Mouse (Mus musculus): ENCODE data around the gene Stx6.
"Not testable (repeated sequence)": the region's sequence is repeated elsewhere in the genome, so short reads cannot be mapped to it uniquely, and the experiment has no call there.

The Stx6 gene

DNA sequence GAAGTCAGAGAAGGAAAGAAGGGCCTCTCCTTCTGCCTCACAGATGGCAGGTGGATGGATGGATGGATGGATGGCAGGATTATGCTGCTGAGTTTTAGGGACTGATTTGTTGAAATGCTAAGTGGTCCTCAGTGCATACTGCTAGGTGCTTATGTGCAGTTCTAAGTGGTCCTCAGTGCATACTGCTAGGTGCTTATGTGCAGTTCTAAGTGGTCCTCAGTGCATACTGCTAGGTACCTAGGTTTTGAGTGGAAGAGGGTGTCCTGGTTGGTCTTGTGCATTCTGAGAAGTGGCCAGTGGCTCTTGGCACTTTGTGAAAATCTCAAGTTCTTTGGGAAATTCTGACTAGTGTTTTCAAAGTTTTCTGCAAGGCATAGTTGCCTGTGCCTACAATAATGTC, 11.4 kb downstream of the Stx6 start:
- no peak for DNase-seq

DNA sequence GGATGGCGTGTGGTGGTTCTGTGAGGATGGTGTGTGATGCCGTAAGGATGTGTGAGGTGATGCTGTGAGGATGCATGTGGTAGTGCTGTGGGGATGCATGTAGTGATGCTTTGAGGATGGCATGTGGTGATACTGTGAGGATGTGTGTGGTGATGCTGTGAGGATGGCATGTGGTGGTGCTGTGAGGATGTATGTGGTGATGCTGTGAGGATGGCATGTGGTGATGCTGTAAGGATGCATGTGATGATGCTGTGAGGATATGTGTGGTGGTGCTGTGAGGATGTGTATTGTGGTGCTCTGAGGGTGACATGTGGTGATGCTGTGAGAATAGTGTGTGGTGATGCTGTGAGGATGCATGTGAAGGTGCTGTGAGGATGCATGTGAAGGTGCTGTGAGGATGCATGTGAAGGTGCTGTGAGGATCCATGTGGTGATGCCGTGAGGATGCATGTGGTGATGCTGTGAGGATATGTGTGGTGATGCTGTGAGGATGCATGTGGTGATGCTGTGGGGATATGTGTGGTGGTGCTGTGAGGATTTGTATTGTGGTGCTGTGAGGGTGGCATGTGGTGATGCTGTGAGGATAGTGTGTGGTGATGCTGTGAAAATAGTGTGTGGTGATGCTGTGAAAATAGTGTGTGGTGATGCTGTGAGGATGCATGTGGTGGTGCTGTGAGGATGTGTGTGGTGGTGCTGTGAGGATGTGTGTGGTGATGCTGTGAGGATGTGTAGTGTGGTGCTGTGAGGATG, 14.6 kb downstream of the Stx6 start:
- no peak for DNase-seq

DNA sequence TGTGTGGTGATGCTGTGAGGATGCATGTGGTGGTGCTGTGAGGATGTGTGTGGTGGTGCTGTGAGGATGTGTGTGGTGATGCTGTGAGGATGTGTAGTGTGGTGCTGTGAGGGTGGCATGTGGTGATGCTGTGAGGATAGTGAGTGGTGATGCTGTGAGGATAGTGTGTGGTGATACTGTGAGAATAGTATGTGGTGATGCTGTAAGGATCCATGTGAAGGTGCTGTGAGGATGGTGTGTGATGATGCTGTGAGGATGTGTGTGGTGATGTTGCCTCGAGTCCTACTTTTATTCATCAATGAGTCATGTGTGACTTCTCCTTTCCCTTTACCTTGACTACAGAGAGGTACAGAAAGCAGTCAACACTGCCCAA, 15.1 kb downstream of the Stx6 start:
- not testable (repeated sequence) for DNase-seq

DNA sequence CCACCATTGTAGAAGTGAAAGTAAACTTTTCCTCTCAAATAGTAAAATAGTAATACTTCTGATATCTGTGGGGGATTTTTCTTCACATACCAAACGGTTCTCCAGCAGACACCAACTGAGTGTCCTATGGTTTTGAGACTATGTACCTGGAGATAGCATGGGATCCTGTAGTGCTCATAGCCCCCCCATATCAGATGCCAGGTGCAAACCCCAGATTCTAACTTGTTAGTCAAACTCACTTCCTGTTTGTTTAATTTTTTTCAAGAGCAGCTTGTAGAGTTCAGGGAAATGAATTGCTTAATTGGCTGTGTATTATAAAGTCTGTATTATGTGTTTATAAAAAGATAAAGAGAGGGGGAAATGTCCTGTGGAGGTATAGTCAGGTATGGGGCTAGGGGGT, 15.9 kb downstream of the Stx6 start:
- no peak for DNase-seq

DNA sequence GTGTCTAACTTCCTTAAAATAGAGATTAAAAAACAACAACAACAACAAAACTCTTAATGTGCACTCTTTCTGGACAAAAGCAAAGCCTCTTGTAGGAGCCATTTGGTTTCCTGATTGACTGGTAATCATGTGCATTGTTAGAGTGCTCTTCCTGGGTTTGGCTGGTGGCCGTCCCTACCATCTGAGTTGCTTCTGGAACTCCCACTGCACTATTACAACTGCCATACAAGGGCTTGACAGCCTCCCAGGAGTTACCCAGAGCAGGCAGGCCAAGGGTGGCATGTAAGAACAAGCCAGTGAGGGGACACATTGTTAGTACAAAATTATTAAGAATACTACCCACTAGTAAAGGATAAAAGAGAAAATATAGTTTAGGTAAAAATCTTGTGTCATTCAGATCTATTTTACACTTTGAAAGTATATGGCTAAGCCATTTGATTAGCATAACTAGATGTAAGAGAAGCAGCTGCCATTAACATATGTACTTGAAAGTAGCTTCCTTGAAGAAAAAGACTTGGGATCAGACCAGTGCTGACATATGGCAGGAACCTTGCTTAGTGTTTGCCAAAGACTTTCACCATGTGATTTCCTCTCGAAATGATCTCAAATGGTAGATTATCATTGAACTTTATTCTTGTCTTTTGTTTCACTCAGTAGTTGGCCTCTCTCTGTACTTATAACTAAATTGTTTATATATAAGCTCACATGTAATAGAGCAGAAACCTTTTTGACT, 19.8 kb downstream of the Stx6 start:
- no peak for DNase-seq

DNA sequence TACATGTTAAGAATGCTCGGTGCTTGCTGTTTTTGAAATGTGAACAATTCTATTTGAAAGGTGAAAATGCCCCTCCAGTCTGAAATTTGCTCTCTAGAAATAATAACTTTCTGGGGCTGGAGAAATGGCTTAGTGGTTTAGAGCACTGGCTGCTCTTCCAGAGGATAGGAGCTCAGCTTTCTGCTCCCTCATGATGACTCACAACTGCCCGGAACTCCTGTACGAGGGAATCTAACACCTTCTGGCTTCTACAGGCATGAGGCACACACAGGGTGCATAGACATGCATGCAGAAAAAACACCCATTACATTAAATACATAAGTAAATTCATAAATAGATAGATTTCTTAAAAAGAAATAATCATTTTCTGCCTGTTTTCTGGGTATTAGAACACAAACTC, 25.7 kb downstream of the Stx6 start:
- DNase-seq: no peak

DNA sequence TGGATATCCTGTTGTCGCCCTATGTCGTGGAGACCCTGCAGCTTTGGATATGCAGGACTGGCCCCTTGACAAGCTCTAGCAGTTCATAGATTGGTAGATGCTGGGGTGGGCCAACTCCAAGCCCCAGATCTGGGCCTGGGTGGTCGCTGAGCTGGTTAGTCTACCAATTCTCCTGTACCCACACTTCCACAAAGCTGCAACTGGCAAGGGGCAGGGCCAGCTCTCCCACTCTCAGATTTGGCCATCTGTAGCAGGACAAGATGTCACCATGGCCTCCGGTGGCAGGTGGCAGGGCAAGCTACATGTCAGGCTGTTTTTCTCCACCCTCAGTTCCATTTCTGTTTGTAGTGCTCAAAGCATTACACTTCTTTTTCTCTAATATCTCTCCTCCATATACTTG, 30.1 kb downstream of the Stx6 start:
- no peak for DNase-seq

DNA sequence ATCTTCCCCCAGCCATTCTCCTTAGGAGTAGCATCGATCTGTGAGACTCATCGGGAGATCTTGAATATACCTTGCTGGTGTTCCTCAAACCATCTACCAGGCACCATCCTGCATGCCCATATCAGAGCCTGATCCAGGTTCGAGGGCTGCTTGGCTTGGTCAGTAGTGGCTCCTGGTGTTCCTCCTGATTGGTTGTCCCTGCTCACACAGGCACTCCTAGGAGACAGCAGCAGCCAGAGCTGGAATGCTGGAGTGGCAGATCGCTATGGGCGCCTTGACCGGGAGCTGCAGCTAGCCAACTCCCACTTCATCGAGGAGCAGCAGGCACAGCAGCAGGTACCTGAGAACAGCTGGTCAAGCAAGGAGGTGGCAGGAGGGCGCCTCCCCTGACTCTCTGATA, 32.7 kb downstream of the Stx6 start:
- DNase-seq: no peak

DNA sequence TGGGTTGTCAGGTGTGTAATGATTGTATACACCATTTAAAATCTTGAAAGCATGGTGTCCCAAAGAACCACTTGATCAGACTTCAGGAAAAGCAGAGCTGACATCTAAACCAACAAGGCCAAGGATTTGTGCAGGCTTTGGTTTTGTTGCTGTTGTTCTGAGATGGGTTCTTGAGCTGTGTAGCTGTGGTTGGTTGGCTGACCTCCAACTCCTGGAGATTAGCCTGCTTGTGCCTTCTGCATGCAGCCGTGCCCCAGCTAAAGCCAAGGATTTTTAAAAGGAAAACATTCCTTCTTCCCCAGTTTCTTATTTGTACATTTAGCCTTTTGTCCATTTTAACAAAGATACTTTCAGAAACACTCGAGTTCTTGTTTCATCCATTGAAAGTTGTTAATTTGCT, 33.2 kb downstream of the Stx6 start:
- DNase-seq: no peak

DNA sequence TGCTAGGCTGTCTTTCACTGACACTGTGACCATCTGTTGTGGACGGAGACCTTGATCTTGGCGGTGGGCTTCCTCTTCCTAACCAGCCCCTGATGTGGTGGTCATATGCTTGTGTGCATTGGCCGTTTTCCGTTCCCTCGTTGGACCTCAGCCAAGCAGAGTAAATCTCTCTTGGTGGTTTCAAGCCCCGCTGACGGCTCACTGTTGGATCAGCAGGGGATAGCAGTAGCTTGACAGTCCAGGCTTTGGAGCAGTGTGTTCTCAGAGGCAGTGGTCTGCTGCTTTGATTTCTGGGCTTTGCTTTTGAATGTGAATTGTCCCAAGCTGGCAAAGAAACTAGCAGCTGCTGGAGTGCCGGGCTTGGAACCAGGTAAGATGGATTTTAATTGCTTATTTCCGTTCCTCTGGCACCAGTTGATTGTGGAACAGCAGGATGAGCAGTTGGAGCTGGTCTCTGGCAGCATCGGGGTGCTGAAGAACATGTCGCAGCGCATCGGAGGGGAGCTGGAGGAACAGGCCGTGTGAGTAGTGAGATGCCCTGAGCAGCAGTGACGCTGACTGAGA, 34.4 kb downstream of the Stx6 start:
- DNase-seq: no peak

DNA sequence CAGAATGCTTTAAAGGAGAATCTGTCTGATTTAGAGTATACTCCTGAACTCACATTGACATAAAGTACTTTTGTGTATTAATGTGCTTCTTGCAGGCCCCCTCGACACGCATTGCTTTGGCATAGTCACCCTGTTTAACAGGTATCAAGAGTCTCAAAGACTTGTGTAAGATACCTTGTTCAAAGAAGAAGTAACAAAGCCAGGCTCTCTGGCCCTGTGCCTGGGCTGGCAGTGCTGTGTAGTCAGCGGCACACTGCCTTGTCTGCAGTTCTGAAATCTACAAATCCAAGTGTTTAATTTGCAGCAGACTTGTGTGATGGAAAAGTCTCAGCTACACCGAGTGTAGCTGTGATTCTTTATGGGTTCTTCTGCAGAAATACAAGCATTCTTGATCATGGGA, 38.2 kb downstream of the Stx6 start:
- no peak for DNase-seq

DNA sequence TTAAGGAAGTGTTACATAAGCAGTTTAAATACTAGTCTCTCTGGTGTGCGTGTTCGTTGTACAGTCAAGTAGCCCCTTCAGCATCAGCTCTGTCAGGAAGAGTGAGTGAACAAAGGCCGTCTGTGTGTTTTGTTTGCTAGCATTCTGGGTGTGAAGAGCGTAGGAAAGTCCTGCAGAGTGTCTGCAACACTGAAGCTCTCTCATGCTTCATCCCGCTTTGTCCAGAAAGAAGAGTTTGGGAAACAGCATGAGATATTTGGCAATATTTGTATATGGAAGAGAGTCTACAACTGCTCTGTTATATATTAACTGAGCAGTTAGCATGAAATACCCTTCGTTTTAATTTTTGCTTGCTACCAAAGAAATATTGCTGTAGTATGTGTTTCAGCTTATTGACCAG, 41.0 kb downstream of the Stx6 start:
- no peak for DNase-seq

DNA sequence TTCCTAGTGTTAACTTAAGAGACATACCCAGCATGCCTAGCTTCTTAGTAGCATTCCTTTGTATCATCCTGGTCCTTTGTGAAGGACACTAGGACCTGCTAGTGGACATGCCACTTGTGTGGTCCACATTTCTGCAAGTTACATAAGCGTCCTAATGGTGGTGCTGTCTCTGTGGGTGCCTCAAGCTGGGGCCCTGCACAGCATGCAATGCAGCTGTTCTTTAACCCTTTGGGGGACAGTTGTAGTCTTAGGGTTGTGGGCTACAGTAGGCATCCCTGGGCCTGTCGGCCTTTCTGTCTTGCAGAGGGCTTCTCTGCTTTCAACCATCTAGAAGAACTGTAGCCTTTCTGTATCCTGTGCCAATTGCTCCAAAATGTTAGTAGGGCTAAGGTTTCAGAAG, 42.5 kb downstream of the Stx6 start:
- no peak for DNase-seq

DNA sequence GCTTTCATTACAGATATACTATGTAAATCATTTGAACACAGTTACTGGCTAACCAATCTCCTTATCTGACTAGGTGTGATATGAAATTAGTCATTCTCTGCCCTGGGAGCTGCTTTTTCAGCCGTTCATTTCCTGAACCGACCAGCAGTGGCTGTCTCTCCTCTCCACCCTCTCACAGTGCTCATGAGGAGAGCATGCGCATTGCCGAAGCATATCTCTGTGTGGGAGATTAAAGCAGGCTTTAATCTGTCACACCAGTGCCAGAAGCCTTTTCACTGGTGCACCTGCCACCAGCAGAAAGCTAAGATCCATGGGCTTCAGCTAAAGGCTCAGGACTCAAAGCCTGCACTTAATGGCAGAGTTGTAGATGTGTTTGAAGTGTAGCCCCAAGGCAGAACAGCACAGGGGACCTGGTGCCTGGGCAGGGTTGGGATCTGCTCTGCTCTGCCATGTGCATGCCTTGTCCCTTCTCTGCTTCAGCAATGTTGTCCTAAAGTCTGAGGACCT, 42.9 kb downstream of the Stx6 start:
- DNase-seq: no peak

DNA sequence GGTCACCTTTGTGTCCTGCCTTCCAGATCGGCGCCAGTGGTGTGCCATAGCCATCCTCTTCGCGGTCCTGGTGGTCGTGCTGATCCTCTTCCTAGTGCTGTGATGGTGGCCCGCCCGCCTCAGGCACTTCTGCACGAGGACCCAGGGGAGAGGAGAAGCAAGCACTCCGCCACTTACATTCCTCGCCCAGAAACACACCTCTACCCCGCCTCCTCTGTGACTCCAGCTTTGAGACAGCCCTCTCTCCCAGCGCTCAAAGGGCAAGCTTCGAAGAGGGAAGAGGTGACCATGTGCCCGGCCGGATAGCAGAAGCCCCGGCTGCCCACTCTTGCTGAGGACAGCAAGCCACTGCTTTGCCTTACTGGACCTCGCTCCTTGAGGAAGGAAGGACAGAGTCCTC, 43.4 kb downstream of the Stx6 start:
- peak; percentile 74 to 77 for DNase-seq

DNA sequence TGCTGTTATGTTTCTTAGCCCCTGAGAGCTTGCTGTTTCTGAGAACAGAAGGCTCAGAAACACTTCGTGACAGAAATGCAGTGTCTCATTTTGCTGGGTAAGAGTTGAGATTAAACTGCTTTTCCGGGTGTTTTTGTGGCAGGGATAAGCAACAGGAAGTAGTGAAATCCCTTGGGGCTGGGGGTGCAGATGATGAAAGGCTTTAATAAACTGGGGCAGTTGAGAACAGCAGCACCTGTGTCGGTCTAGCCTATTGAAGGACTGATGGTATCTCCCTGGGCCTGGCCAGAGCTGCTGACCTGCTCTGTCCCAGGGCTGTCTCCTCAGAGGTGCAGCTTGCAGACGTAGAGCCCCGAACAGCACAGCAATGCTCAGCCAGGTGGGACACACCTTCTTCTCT, 44.0 kb downstream of the Stx6 start:
- no peak for DNase-seq

DNA sequence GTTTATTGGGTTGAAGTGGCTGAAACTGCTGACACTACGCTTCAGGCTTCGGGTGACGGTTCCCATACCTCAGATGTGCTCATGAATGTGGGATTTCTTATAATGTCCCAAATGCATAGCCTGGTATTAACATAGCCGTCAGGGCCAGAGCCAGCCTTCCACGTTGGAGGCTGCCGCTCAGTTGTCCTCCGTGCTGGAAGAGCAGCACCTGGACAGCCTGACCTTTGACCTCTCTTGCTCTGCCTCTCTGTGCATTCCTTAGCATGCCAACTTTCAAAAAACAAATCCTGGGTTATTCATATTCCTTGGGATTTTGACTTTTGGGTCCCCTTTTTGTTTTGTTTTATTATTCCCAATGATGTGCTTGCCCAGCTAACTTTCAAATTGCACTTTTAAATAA, 44.6 kb downstream of the Stx6 start:
- peak in 1 of 2 experiments; percentile 22 for DNase-seq

DNA sequence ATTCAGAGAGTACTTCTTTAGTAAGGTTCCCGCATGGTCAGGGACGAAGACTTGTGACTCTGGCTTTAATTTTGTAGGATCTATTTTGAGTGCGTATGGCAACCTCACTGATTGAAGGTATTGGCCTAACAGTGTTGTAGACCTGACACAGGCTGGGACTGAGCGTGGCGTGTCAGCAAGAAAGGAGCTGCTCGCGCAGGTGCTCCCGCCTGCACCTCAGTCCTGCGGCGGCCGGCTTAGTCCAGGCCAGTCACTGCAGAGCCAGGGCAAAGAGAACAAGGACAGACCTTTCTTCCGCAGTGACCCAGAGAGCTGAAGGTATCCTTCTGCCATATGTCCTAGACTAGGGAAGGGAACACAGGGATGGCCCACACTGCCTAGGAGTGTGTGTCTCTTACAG, 45.4 kb downstream of the Stx6 start:
- no peak for DNase-seq

DNA sequence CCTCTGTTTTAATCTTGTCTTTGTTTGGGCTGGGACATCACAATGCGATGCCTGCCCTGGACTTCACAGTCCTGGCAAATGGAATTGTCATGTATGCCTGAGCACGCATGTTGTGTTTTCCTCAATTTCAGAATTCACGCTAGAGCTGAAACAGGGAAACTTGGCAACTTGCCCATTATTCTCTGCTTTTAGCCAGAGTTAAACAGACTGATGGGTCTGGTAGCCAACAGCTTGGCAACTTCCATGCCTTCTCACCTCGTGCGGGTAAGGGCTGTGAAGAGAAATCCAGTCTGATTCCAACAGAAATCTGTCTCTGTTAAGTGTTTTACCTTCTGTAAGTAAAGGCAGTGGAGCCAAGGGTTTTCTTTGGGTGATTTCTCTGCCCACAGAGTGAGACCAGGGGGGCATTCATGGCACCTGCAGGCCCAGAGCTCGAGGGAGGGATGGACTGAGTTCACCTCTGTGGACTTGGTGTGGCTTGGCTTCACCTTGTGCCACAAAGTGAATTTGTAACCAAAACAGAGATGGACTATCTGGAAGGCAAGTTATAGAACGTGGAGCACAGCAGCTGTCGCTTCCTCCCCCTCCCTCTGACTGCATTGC, 46.1 kb downstream of the Stx6 start:
- peak; percentile 37 to 54 for DNase-seq

DNA sequence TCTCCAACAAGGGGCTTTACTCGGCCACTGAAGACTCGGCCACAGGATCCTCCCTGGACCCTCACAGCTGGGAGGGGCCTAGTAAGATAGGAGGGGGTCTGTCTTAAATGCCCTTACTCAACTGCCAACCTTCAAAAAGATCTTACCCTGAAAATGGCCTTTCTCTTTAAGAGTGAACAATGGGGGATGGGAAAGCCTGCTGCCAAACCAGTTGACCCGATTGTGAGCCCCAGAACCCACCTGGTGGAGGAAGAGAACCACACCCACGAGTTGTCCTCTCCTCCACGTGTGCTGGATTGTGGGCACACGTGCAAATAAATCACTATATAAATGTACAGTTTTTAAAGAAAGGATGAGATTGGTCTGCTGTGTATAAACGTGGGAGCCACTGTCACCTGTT, 46.8 kb downstream of the Stx6 start:
- no peak for DNase-seq

DNA sequence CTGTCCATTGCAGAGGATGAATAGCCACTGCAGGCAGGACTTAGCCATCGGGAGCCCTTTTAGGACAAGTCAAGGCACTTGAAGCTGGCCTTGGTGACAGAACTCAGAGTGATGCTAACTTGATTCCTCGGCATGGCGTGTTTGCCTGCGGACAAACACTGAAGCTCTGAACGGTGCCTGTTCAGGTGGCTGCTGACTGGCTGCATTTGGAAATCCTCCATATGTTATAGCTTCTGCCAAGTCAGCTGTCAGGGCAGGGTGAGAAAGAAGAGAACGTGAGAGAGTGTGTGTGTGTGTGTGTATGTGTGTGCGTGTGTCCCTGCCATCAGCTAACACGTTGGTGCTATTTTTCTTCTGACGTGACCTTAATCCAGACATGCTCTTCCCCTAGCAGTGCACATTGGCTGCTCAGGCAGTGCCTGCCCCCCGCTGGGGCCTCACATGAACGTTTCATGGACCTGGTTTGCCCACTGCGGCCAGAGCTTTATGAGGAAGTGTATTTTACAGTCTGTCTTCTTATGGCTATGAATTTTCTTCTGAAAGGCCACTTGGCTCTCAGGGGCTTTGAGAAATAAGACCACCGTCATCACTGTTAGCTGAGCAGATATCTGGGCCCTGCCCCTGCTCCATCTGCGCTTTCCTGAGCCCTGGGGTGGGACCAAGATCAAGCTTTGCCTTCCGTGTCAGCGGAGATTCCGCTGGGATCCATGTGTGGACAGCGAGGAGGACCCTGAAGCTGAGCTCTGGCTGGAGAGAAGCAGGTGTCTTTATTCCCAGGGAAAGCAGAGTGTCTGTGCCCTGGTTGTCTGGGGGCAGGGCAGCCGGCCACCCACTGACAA, 47.5 kb downstream of the Stx6 start:
- no peak for DNase-seq

DNA sequence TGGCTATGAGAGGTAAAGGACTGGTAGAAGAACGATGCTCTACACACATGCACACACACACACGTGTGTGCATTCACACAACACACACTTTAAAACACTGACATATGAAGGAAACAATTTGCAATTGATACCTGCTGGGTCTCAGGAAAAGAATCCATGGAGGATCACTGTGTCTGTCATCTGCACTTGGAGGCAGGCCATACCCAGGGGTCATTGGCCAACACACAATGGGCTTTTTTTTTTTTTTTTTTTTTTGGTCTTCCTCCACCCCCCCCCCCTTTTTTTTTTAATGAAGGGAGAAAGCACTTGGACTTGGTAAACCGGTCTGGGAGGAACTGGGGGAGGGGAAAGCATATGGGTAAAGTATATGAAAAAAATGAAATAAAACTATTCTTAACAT, 49.3 kb downstream of the Stx6 start:
- DNase-seq: no peak

Data from kidney, adult 8-10 months (tissue).